9 mouse cellular contexts compared by ENCODE assay signal in the genomic region with DNA sequence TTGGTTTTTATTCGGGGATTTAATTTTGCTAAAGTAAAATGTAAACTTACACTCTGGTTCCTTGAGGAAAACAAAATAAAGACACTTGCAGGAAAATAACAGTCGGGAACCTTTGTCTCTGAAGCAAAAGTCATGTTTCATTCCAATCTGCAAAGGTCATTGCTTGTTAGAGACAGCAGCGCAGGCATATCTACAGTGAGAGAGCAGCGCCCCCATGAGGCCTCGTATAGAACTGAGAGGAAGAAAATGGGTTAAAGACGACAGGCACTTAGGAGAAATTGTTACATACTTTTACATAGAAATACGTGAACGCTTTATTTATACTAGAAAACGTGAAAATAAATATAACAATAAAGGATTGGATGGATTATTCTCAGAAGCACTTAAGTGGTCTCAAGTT.
DNase-seq lines count a peak whose midpoint lies in the region; ATAC-seq and TF ChIP-seq lines count a peak whose summit lies in the region.
"Had no signal": no experiment of that assay in that cellular context is flagged by ENCODE, and none has a peak within 500 bp of the region (broad histone marks: within the 10 kb centered on the region; RNA-seq: fewer than 3 reads in every experiment).

No protein-coding gene starts in this region.

- peak; percentile 41 for TF ChIP-seq CTCF in C2C12 (IDR thresholded peaks at IDR 0.05; ENCODE audit: control insufficient read depth, insufficient read depth, insufficient read length)

- H3K9me3 ChIP-seq in intestine, embryonic 14.5 days (ENCODE audit: control insufficient read depth, low read length) = no peaks in the 10 kb centered on the region
- no peaks in the 10 kb centered on the region for H3K9me3 ChIP-seq in intestine, embryonic 16.5 days (ENCODE audit: control insufficient read depth, low read length)
- H3K9me3 ChIP-seq: limb, embryonic 12.5 days had no signal

- no peak overlapping the region for H3K4me3 ChIP-seq in intestine, embryonic 14.5 days (ENCODE audit: low read depth, low read length)
- H3K4me3 ChIP-seq in intestine, embryonic 16.5 days (ENCODE audit: low read length) = no peak overlapping the region
- no peak overlapping the region for H3K4me3 ChIP-seq in C2C12 (ENCODE audit: insufficient read depth, poor library complexity, severe bottlenecking)
- H3K4me3 ChIP-seq: limb, embryonic 12.5 days had no signal

- no peak overlapping the region for H3K9ac ChIP-seq in intestine, embryonic 14.5 days (ENCODE audit: low read length)
- H3K9ac ChIP-seq in intestine, embryonic 16.5 days (ENCODE audit: low read depth, low read length) = no peak overlapping the region
- H3K9ac ChIP-seq: limb, embryonic 12.5 days had no signal

- H3K27ac ChIP-seq in intestine, embryonic 14.5 days (ENCODE audit: low read depth) = no peak overlapping the region
- no peak overlapping the region for H3K27ac ChIP-seq in intestine, embryonic 16.5 days (ENCODE audit: low read length)
- H3K27ac ChIP-seq: limb, embryonic 12.5 days had no signal

- no peaks in the 10 kb centered on the region for H3K4me1 ChIP-seq in intestine, embryonic 14.5 days (replicated peaks; ENCODE audit: control insufficient read depth, insufficient read depth, low read length)
- no peaks in the 10 kb centered on the region for H3K4me1 ChIP-seq in intestine, embryonic 16.5 days (ENCODE audit: control insufficient read depth, insufficient read depth, low read length)
- H3K4me1 ChIP-seq: limb, embryonic 12.5 days had no signal

- no peak overlapping the region for H3K4me2 ChIP-seq in intestine, embryonic 14.5 days (ENCODE audit: low read length)
- H3K4me2 ChIP-seq in intestine, embryonic 16.5 days (ENCODE audit: low read depth, low read length) = no peak overlapping the region
- H3K4me2 ChIP-seq: limb, embryonic 12.5 days had no signal

- WGBS in intestine, embryonic 14.5 days = 16% methylated on average over 9 of the region's 9 CpGs
- 15% methylated on average over 9 of the region's 9 CpGs for WGBS in intestine, embryonic 16.5 days

- no peaks in the 10 kb centered on the region for H3K79me3 ChIP-seq in C2C12 (ENCODE audit: low read depth)

- no peak for ATAC-seq in intestine, embryonic 14.5 days (replicated peaks; ENCODE audit: low FRiP score, low TSS enrichment, low read depth)
- ATAC-seq in intestine, embryonic 16.5 days = no peak
- ATAC-seq in erythroid progenitor cell, adult 5-6 weeks (replicated peaks; ENCODE audit: low FRiP score, poor library complexity, severe bottlenecking) = no peak

- H3ac ChIP-seq in C2C12 (ENCODE audit: control insufficient read depth, insufficient read length, low read depth) = no peak overlapping the region

- DNase-seq in intestine, embryonic 14.5 days (ENCODE audit: low spot score) = peak; percentile 53
- peak; percentile 8 to 28 for DNase-seq in adrenal gland, postnatal 36 days
- DNase-seq in forelimb bud, embryonic 11.5 days (ENCODE audit: low read depth, low spot score) = peak; percentile 35
- peak; percentile 13 for DNase-seq in layer of hippocampus, adult 9-10 months (ENCODE audit: low spot score)
- DNase-seq in right cerebral cortex, postnatal 10 days (ENCODE audit: low spot score in 2 of 2) = peak; percentile 54 to 67

- no peaks in the 10 kb centered on the region for H3K79me2 ChIP-seq in C2C12 (ENCODE audit: control insufficient read depth, insufficient read depth)

- H3K36me3 ChIP-seq in intestine, embryonic 14.5 days (ENCODE audit: control insufficient read depth, insufficient read depth, low read length) = no peaks in the 10 kb centered on the region
- no peaks in the 10 kb centered on the region for H3K36me3 ChIP-seq in intestine, embryonic 16.5 days (ENCODE audit: control insufficient read depth, insufficient read depth, low read length)
- H3K36me3 ChIP-seq in C2C12 (ENCODE audit: control insufficient read depth, insufficient read depth) = no peaks in the 10 kb centered on the region
- H3K36me3 ChIP-seq: limb, embryonic 12.5 days had no signal

- H3K27me3 ChIP-seq in intestine, embryonic 14.5 days (replicated peaks; ENCODE audit: control insufficient read depth, insufficient read depth, low read length) = no peaks in the 10 kb centered on the region
- H3K27me3 ChIP-seq in intestine, embryonic 16.5 days (replicated peaks; ENCODE audit: control insufficient read depth, insufficient read depth, low read length) = no peaks in the 10 kb centered on the region
- no peaks in the 10 kb centered on the region for H3K27me3 ChIP-seq in C2C12 (ENCODE audit: control insufficient read depth, insufficient read depth, insufficient read length)
- H3K27me3 ChIP-seq: limb, embryonic 12.5 days had no signal

TF ChIP-seq in C2C12, 6 proteins besides CTCF, POLR2A, EP300 and RAD21:
- TF ChIP-seq FOSL1 (IDR thresholded peaks at IDR 0.05; ENCODE audit: insufficient read depth, low read length, poor library complexity, severe bottlenecking) = no peak
- no peak for TF ChIP-seq MAX (IDR thresholded peaks at IDR 0.05)
- TF ChIP-seq CEBPB (IDR thresholded peaks at IDR 0.05; ENCODE audit: low read depth) = no peak
- TF ChIP-seq USF1 (IDR thresholded peaks at IDR 0.05; ENCODE audit: low read depth) = no peak
- TF ChIP-seq MYOG (IDR thresholded peaks at IDR 0.05; ENCODE audit: control insufficient read depth, extremely low read depth, insufficient read length) = no peak
